Mouse (Mus musculus): ENCODE results near the gene Unc79. TPM values are rescaled to one million over a fixed set of nuclear protein-coding genes. Genes with fewer than 3 reads are reported as not detected.

Unc79 gene
- polyA plus RNA-seq, 1 experiment from 2014 or later, result 11.3 TPM

DNA sequence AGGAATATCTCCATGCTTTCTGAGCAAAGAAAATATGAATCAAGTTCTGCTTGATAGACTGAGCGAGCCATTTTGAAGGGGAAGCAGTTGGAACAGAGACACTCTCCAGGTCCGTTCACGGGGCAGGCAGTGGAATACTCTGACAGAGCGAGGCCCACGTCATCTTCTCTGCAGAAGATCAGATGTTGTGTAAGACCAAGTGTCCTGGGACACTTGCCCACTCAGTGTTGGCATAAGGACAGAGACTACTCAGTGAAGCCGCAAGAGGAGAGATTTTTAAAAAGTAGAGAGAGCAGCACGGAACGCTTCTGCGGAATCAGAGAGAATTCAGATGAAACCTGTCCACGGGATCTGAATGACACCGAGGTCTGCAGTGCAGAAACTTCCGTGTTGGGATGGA is 69.5 kb downstream of the Unc79 start:
- H3K27me3 ChIP-seq (ENCODE audit: control insufficient read depth, insufficient read depth, low read length), result no peaks in the 10 kb centered on the region
- H3K4me1 ChIP-seq (replicated peaks; ENCODE audit: control insufficient read depth, insufficient read depth, low read length), result no peaks in the 10 kb centered on the region
- ATAC-seq (ENCODE audit: low FRiP score) (no peak), DNase-seq (ENCODE audit: low spot score) (no peak)
- no peak overlapping the region for H3K9ac ChIP-seq
- peaks cover 19% of the 10 kb centered on the region for H3K36me3 ChIP-seq (replicated peaks; ENCODE audit: control insufficient read depth, insufficient read depth)
- H3K27ac ChIP-seq, result no peak overlapping the region
- no peaks in the 10 kb centered on the region for H3K9me3 ChIP-seq (ENCODE audit: control insufficient read depth, low read length)
- H3K4me2 ChIP-seq (replicated peaks), result no peak overlapping the region
- H3K4me3 ChIP-seq (replicated peaks; ENCODE audit: low read length), result no peak overlapping the region
- WGBS, result 95% methylated on average over 12 of the region's 12 CpGs

DNA sequence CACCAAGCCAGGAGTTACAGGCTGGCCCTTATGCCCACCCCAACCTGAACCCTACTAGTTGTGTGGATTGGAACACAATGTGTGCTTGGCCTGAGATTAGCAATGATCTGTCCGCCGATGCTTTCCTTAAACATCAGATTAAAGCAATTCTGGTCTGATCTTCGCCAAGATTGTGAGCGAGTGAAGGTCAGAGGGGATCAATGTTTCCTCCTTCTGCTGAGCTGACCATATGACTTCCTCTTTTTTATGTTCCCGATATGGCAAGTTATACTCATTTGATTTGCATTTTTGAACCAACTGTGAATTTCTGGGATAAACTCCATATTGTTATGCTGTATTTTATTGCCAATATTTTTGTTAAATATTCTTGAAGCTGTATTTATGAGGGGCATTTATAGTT is 88.0 kb downstream of the Unc79 start:
- Histone ChIP-seq H3K4me2 (replicated peaks) (no peak overlapping the region), H3K36me3 (replicated peaks; ENCODE audit: control insufficient read depth, insufficient read depth) (no peaks in the 10 kb centered on the region), H3K27me3 (ENCODE audit: control insufficient read depth, insufficient read depth, low read length) (no peaks in the 10 kb centered on the region), H3K4me1 (replicated peaks; ENCODE audit: control insufficient read depth, insufficient read depth, low read length) (peaks cover 4% of the 10 kb centered on the region; the same call in 1 of the 2 replicates), H3K9ac (no peak overlapping the region), H3K9me3 (ENCODE audit: control insufficient read depth, low read length) (no peaks in the 10 kb centered on the region), H3K4me3 (replicated peaks; ENCODE audit: low read length) (no peak overlapping the region), H3K27ac (no peak overlapping the region)
- 86% methylated on average over 5 of the region's 5 CpGs for WGBS
- DNase-seq (ENCODE audit: low spot score), result no peak
- no peak for ATAC-seq (ENCODE audit: low FRiP score)

DNA sequence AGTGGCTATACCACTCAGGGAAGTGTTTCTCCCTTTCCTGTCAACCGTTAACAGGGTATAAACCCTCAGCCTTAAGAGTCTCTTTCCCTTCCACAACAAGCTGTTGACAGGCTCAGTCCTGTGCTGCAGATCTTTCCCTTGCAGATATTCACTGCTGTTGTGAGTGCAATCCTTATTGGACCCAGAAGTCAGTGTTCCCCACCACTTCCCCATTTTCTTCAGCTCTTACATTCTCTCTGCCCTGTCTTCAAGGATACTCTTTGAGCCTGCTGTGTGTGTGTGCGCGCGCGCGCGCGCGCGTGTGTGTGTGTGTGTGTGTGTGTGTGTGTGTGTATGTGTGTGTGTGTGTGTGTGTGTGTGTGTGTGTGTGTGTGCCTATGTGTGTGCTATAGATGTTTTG is 90.7 kb downstream of the Unc79 start:
- H3K4me1 ChIP-seq (replicated peaks; ENCODE audit: control insufficient read depth, insufficient read depth, low read length), result peaks cover 4% of the 10 kb centered on the region; the same call in 1 of the 2 replicates
- DNase-seq (ENCODE audit: low spot score), result no peak
- H3K9ac ChIP-seq, result no peak overlapping the region
- ATAC-seq (ENCODE audit: low FRiP score), result no peak
- H3K27me3 ChIP-seq (ENCODE audit: control insufficient read depth, insufficient read depth, low read length), result no peaks in the 10 kb centered on the region
- no peak overlapping the region for H3K4me3 ChIP-seq (replicated peaks; ENCODE audit: low read length)
- H3K4me2 ChIP-seq (replicated peaks), result no peak overlapping the region
- WGBS, result 77% methylated on average over 10 of the region's 10 CpGs
- no peaks in the 10 kb centered on the region for H3K9me3 ChIP-seq (ENCODE audit: control insufficient read depth, low read length)
- H3K27ac ChIP-seq, result no peak overlapping the region
- H3K36me3 ChIP-seq (replicated peaks; ENCODE audit: control insufficient read depth, insufficient read depth), result peaks cover 8% of the 10 kb centered on the region

DNA sequence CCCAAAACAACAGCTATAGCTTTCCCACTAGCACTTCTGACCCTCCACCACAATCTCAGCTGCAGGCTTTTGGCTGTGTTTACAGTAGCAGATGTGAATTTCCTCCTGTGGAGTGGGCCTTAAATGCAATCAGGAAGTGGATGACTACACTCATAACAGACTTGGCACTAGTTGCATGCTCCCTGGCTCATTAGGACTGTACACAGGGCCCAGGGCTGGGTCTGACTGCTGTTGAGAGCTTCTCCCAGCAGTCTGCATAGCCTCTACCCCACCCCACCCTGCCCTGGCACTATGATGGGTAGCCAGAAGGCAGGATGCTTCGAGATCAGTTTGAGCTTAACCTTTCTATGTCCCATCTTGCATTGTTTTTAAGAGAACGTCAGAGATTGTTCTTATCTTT is 91.5 kb downstream of the Unc79 start:
- ATAC-seq (ENCODE audit: low FRiP score), result no peak
- WGBS, result 75% methylated on average over 2 of the region's 2 CpGs
- H3K4me2 ChIP-seq (replicated peaks), result no peak overlapping the region
- no peaks in the 10 kb centered on the region for H3K27me3 ChIP-seq (ENCODE audit: control insufficient read depth, insufficient read depth, low read length)
- H3K4me1 ChIP-seq (replicated peaks; ENCODE audit: control insufficient read depth, insufficient read depth, low read length), result peaks cover 4% of the 10 kb centered on the region; the same call in 1 of the 2 replicates
- H3K27ac ChIP-seq, result no peak overlapping the region
- no peak overlapping the region for H3K9ac ChIP-seq
- H3K36me3 ChIP-seq (replicated peaks; ENCODE audit: control insufficient read depth, insufficient read depth), result peaks cover 8% of the 10 kb centered on the region
- no peaks in the 10 kb centered on the region for H3K9me3 ChIP-seq (ENCODE audit: control insufficient read depth, low read length)
- H3K4me3 ChIP-seq (replicated peaks; ENCODE audit: low read length), result no peak overlapping the region
- no peak for DNase-seq (ENCODE audit: low spot score)

DNA sequence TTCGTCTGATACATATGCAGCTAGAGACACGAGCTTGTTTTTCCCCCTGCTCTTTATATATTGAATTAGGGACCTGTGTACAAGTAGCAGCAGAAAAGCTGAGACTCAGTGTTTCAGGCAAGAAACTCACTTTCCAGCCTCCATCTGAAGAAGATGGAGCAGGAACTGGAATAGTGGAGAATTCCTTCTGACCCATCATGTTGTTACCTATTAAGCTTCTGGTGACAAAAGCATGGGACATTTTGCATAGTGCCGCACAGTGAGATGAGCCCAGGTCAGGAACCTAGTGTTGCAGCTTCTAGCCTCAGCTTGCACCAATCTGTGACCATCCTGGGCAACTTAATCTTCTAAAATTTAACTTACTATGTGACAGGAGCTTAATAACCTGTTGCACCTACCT is 92.7 kb downstream of the Unc79 start:
- no peak overlapping the region for H3K9ac ChIP-seq
- H3K9me3 ChIP-seq (ENCODE audit: control insufficient read depth, low read length), result no peaks in the 10 kb centered on the region
- ATAC-seq (ENCODE audit: low FRiP score), result no peak
- no peak for DNase-seq (ENCODE audit: low spot score)
- H3K27ac ChIP-seq, result no peak overlapping the region
- H3K27me3 ChIP-seq (ENCODE audit: control insufficient read depth, insufficient read depth, low read length), result no peaks in the 10 kb centered on the region
- H3K4me1 ChIP-seq (replicated peaks; ENCODE audit: control insufficient read depth, insufficient read depth, low read length), result peaks cover 4% of the 10 kb centered on the region; the same call in 1 of the 2 replicates
- WGBS, result 90% methylated on average over 3 of the region's 3 CpGs
- H3K36me3 ChIP-seq (replicated peaks; ENCODE audit: control insufficient read depth, insufficient read depth), result peaks cover 8% of the 10 kb centered on the region
- H3K4me2 ChIP-seq (replicated peaks), result no peak overlapping the region
- no peak overlapping the region for H3K4me3 ChIP-seq (replicated peaks; ENCODE audit: low read length)

- Histone ChIP-seq H3K4me2 (replicated peaks) (no peak overlapping the region), H3K4me1 (replicated peaks; ENCODE audit: control insufficient read depth, insufficient read depth, low read length) (peaks cover 4% of the 10 kb centered on the region; the same call in 1 of the 2 replicates), H3K9ac (no peak overlapping the region), H3K4me3 (replicated peaks; ENCODE audit: low read length) (no peak overlapping the region), H3K36me3 (replicated peaks; ENCODE audit: control insufficient read depth, insufficient read depth) (peaks cover 20% of the 10 kb centered on the region), H3K27me3 (ENCODE audit: control insufficient read depth, insufficient read depth, low read length) (no peaks in the 10 kb centered on the region), H3K9me3 (ENCODE audit: control insufficient read depth, low read length) (no peaks in the 10 kb centered on the region), H3K27ac (no peak overlapping the region)
- no peak for DNase-seq (ENCODE audit: low spot score)
- no peak for ATAC-seq (ENCODE audit: low FRiP score)
- 95% methylated on average over 5 of the region's 5 CpGs for WGBS
Measured at GRCm38 (mm10) chr12:103042711-103043110, 94.1 kb downstream of the Unc79 start.

GRCm38 (mm10) chr12:103044422-103044821 is 95.8 kb downstream of the Unc79 start:
- peaks cover 34% of the 10 kb centered on the region for H3K36me3 ChIP-seq (replicated peaks; ENCODE audit: control insufficient read depth, insufficient read depth)
- peaks cover 4% of the 10 kb centered on the region; the same call in 1 of the 2 replicates for H3K4me1 ChIP-seq (replicated peaks; ENCODE audit: control insufficient read depth, insufficient read depth, low read length)
- H3K27me3 ChIP-seq (ENCODE audit: control insufficient read depth, insufficient read depth, low read length), result no peaks in the 10 kb centered on the region
- ATAC-seq (ENCODE audit: low FRiP score), result no peak
- H3K4me3 ChIP-seq (replicated peaks; ENCODE audit: low read length), result no peak overlapping the region
- H3K9ac ChIP-seq, result no peak overlapping the region
- H3K27ac ChIP-seq, result no peak overlapping the region
- WGBS, result 63% methylated on average over 4 of the region's 4 CpGs
- H3K4me2 ChIP-seq (replicated peaks), result no peak overlapping the region
- H3K9me3 ChIP-seq (ENCODE audit: control insufficient read depth, low read length), result no peaks in the 10 kb centered on the region
- no peak for DNase-seq (ENCODE audit: low spot score)

DNA sequence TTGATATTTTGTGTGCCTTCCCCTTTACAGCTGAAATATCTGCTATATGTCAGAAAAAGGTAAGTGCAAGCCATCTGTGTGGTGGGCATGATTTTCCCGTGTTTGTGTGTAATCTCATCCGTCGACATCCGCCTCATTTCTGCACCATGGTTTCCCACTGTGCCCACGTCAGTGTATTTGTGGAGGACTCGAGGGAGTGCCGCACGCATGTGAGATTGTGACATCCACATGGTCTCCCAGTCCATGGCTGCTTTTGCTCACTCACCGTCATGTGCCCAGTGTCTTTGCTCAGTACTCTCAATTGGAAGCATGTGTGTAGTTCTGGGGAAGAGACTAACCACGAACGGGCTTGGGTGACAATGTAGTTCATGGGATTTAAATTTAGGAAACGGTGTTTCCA is 101.2 kb downstream of the Unc79 start:
- Histone ChIP-seq H3K4me1 (replicated peaks; ENCODE audit: control insufficient read depth, insufficient read depth, low read length) (no peaks in the 10 kb centered on the region), H3K27ac (no peak overlapping the region), H3K9ac (no peak overlapping the region), H3K9me3 (ENCODE audit: control insufficient read depth, low read length) (no peaks in the 10 kb centered on the region), H3K27me3 (ENCODE audit: control insufficient read depth, insufficient read depth, low read length) (no peaks in the 10 kb centered on the region), H3K4me3 (replicated peaks; ENCODE audit: low read length) (no peak overlapping the region), H3K36me3 (replicated peaks; ENCODE audit: control insufficient read depth, insufficient read depth) (peaks cover 34% of the 10 kb centered on the region; the same call in 1 of the 2 replicates), H3K4me2 (replicated peaks) (no peak overlapping the region)
- ATAC-seq (ENCODE audit: low FRiP score) (no peak), DNase-seq (ENCODE audit: low spot score) (no peak)
- WGBS, result 94% methylated on average over 12 of the region's 12 CpGs

GRCm38 (mm10) chr12:103059321-103060053 is 110.8 kb downstream of the Unc79 start:
- DNase-seq (ENCODE audit: low spot score), result no peak
- Histone ChIP-seq H3K27me3 (ENCODE audit: control insufficient read depth, insufficient read depth, low read length) (no peaks in the 10 kb centered on the region), H3K4me1 (replicated peaks; ENCODE audit: control insufficient read depth, insufficient read depth, low read length) (no peaks in the 10 kb centered on the region), H3K27ac (no peak overlapping the region), H3K36me3 (replicated peaks; ENCODE audit: control insufficient read depth, insufficient read depth) (peaks cover 33% of the 10 kb centered on the region), H3K4me2 (replicated peaks) (no peak overlapping the region), H3K9ac (no peak overlapping the region), H3K9me3 (ENCODE audit: control insufficient read depth, low read length) (no peaks in the 10 kb centered on the region), H3K4me3 (replicated peaks; ENCODE audit: low read length) (no peak overlapping the region)
- WGBS, result 84% methylated on average over 21 of the region's 21 CpGs
- ATAC-seq (ENCODE audit: low FRiP score), result no peak
